Mouse (Mus musculus): Measurements from ENCODE around the gene Cyp2d34. TPM values are rescaled to one million over a fixed set of nuclear protein-coding genes. Genes with fewer than 3 reads are reported as not detected.

The Cyp2d34 gene
- polyA plus RNA-seq (2014; fragmentation: Nextera tagmentation; extraction: Ambion mirVana): not detected in 2 replicates

- Histone ChIP-seq H3K4me1 (replicated peaks; ENCODE audit: control insufficient read depth, insufficient read depth, low read length) (no peaks in the 10 kb centered on the region), H3K36me3 (ENCODE audit: control insufficient read depth, insufficient read depth, low read length) (no peaks in the 10 kb centered on the region), H3K9me3 (ENCODE audit: control insufficient read depth, low read length) (no peaks in the 10 kb centered on the region), H3K4me3 (ENCODE audit: low read depth, low read length) (no peak within 1 kb of the TSS), H3K27ac (ENCODE audit: low read depth, low read length) (no peak within 1 kb of the TSS), H3K4me2 (ENCODE audit: low read depth, low read length, severe bottlenecking) (no peak within 1 kb of the TSS), H3K9ac (ENCODE audit: low read length) (no peak within 1 kb of the TSS), H3K27me3 (ENCODE audit: control insufficient read depth, insufficient read depth, low read length) (no peaks in the 10 kb centered on the region)
- DNase-seq (ENCODE audit: low spot score) (no peak), ATAC-seq (replicated peaks; ENCODE audit: low FRiP score) (no peak)
- WGBS: 85% methylated on average over 7 of the region's 7 CpGs
These were observed at the start of gene Cyp2d34 for GRCm38 (mm10) chr15:82620531-82621202. TSS of gene Cyp2d34 (minus strand) at chr15:82620946.

- DNase-seq (ENCODE audit: low spot score) (no peak), ATAC-seq (replicated peaks; ENCODE audit: low FRiP score) (no peak)
- Histone ChIP-seq H3K27me3 (ENCODE audit: control insufficient read depth, insufficient read depth, low read length) (no peaks in the 10 kb centered on the region), H3K4me3 (ENCODE audit: low read depth, low read length) (no peak overlapping the region), H3K4me1 (replicated peaks; ENCODE audit: control insufficient read depth, insufficient read depth, low read length) (no peaks in the 10 kb centered on the region), H3K27ac (ENCODE audit: low read depth, low read length) (no peak overlapping the region), H3K9ac (ENCODE audit: low read length) (no peak overlapping the region), H3K36me3 (ENCODE audit: control insufficient read depth, insufficient read depth, low read length) (no peaks in the 10 kb centered on the region), H3K9me3 (ENCODE audit: control insufficient read depth, low read length) (no peaks in the 10 kb centered on the region), H3K4me2 (ENCODE audit: low read depth, low read length, severe bottlenecking) (no peak overlapping the region)
- 85% methylated on average over 2 of the region's 2 CpGs for WGBS
These were observed 35.6 kb upstream of the Cyp2d34 start for GRCm38 (mm10) chr15:82656346-82656745.

GRCm38 (mm10) chr15:82644371-82644770 is 23.6 kb upstream of the Cyp2d34 start:
- Histone ChIP-seq H3K9ac (ENCODE audit: low read length) (no peak overlapping the region), H3K27me3 (ENCODE audit: control insufficient read depth, insufficient read depth, low read length) (no peaks in the 10 kb centered on the region), H3K4me1 (replicated peaks; ENCODE audit: control insufficient read depth, insufficient read depth, low read length) (no peaks in the 10 kb centered on the region), H3K9me3 (ENCODE audit: control insufficient read depth, low read length) (no peaks in the 10 kb centered on the region), H3K27ac (ENCODE audit: low read depth, low read length) (no peak overlapping the region), H3K4me2 (ENCODE audit: low read depth, low read length, severe bottlenecking) (no peak overlapping the region), H3K4me3 (ENCODE audit: low read depth, low read length) (no peak overlapping the region), H3K36me3 (ENCODE audit: control insufficient read depth, insufficient read depth, low read length) (no peaks in the 10 kb centered on the region)
- ATAC-seq (replicated peaks; ENCODE audit: low FRiP score) (no peak), DNase-seq (ENCODE audit: low spot score) (no peak)
- WGBS: 85% methylated on average over 3 of the region's 3 CpGs

GRCm38 (mm10) chr15:82643771-82644170 is 23.0 kb upstream of the Cyp2d34 start:
- H3K4me2 ChIP-seq (ENCODE audit: low read depth, low read length, severe bottlenecking): no peak overlapping the region
- H3K27me3 ChIP-seq (ENCODE audit: control insufficient read depth, insufficient read depth, low read length): no peaks in the 10 kb centered on the region
- H3K36me3 ChIP-seq (ENCODE audit: control insufficient read depth, insufficient read depth, low read length): no peaks in the 10 kb centered on the region
- H3K27ac ChIP-seq (ENCODE audit: low read depth, low read length): no peak overlapping the region
- DNase-seq (ENCODE audit: low spot score): no peak
- no peak overlapping the region for H3K9ac ChIP-seq (ENCODE audit: low read length)
- H3K4me3 ChIP-seq (ENCODE audit: low read depth, low read length): no peak overlapping the region
- no peak for ATAC-seq (replicated peaks; ENCODE audit: low FRiP score)
- 91% methylated on average over 5 of the region's 5 CpGs for WGBS
- no peaks in the 10 kb centered on the region for H3K9me3 ChIP-seq (ENCODE audit: control insufficient read depth, low read length)
- no peaks in the 10 kb centered on the region for H3K4me1 ChIP-seq (replicated peaks; ENCODE audit: control insufficient read depth, insufficient read depth, low read length)

- Histone ChIP-seq H3K9ac (ENCODE audit: low read length) (no peak overlapping the region), H3K9me3 (ENCODE audit: control insufficient read depth, low read length) (no peaks in the 10 kb centered on the region), H3K27me3 (ENCODE audit: control insufficient read depth, insufficient read depth, low read length) (no peaks in the 10 kb centered on the region), H3K27ac (ENCODE audit: low read depth, low read length) (no peak overlapping the region), H3K4me1 (replicated peaks; ENCODE audit: control insufficient read depth, insufficient read depth, low read length) (no peaks in the 10 kb centered on the region), H3K4me3 (ENCODE audit: low read depth, low read length) (no peak overlapping the region), H3K4me2 (ENCODE audit: low read depth, low read length, severe bottlenecking) (no peak overlapping the region), H3K36me3 (ENCODE audit: control insufficient read depth, insufficient read depth, low read length) (no peaks in the 10 kb centered on the region)
- no peak for DNase-seq (ENCODE audit: low spot score)
- no peak for ATAC-seq (replicated peaks; ENCODE audit: low FRiP score)
- WGBS: 79% methylated on average over 3 of the region's 3 CpGs
These were observed 22.0 kb upstream of the Cyp2d34 start for GRCm38 (mm10) chr15:82642771-82643170.

GRCm38 (mm10) chr15:82641921-82642320 is 21.2 kb upstream of the Cyp2d34 start:
- H3K27ac ChIP-seq (ENCODE audit: low read depth, low read length): no peak overlapping the region
- WGBS: 75% methylated on average over 2 of the region's 2 CpGs
- ATAC-seq (replicated peaks; ENCODE audit: low FRiP score) (no peak), DNase-seq (ENCODE audit: low spot score) (no peak)
- H3K4me1 ChIP-seq (replicated peaks; ENCODE audit: control insufficient read depth, insufficient read depth, low read length): 0 out of 2 replicates have a peak, but pooled peaks cover under 1% of the 10 kb centered on the region
- H3K27me3 ChIP-seq (ENCODE audit: control insufficient read depth, insufficient read depth, low read length): no peaks in the 10 kb centered on the region
- no peaks in the 10 kb centered on the region for H3K36me3 ChIP-seq (ENCODE audit: control insufficient read depth, insufficient read depth, low read length)
- no peak overlapping the region for H3K9ac ChIP-seq (ENCODE audit: low read length)
- H3K4me3 ChIP-seq (ENCODE audit: low read depth, low read length): no peak overlapping the region
- no peak overlapping the region for H3K4me2 ChIP-seq (ENCODE audit: low read depth, low read length, severe bottlenecking)
- H3K9me3 ChIP-seq (ENCODE audit: control insufficient read depth, low read length): no peaks in the 10 kb centered on the region

- ATAC-seq (replicated peaks; ENCODE audit: low FRiP score) (no peak), DNase-seq (ENCODE audit: low spot score) (no peak)
- Histone ChIP-seq H3K4me3 (ENCODE audit: low read depth, low read length) (no peak overlapping the region), H3K27me3 (ENCODE audit: control insufficient read depth, insufficient read depth, low read length) (no peaks in the 10 kb centered on the region), H3K4me1 (replicated peaks; ENCODE audit: control insufficient read depth, insufficient read depth, low read length) (0 out of 2 replicates have a peak, but pooled peaks cover 1% of the 10 kb centered on the region), H3K4me2 (ENCODE audit: low read depth, low read length, severe bottlenecking) (no peak overlapping the region), H3K9ac (ENCODE audit: low read length) (no peak overlapping the region), H3K9me3 (ENCODE audit: control insufficient read depth, low read length) (no peaks in the 10 kb centered on the region), H3K27ac (ENCODE audit: low read depth, low read length) (no peak overlapping the region), H3K36me3 (ENCODE audit: control insufficient read depth, insufficient read depth, low read length) (no peaks in the 10 kb centered on the region)
- WGBS: 84% methylated on average over 5 of the region's 5 CpGs
These were observed 20.6 kb upstream of the Cyp2d34 start for GRCm38 (mm10) chr15:82641390-82641789.

GRCm38 (mm10) chr15:82640201-82640600 is 19.5 kb upstream of the Cyp2d34 start:
- ATAC-seq (replicated peaks; ENCODE audit: low FRiP score) (no peak), DNase-seq (ENCODE audit: low spot score) (no peak)
- Histone ChIP-seq H3K27ac (ENCODE audit: low read depth, low read length) (no peak overlapping the region), H3K4me2 (ENCODE audit: low read depth, low read length, severe bottlenecking) (no peak overlapping the region), H3K9ac (ENCODE audit: low read length) (no peak overlapping the region), H3K27me3 (ENCODE audit: control insufficient read depth, insufficient read depth, low read length) (no peaks in the 10 kb centered on the region), H3K4me1 (replicated peaks; ENCODE audit: control insufficient read depth, insufficient read depth, low read length) (0 out of 2 replicates have a peak, but pooled peaks cover 1% of the 10 kb centered on the region), H3K36me3 (ENCODE audit: control insufficient read depth, insufficient read depth, low read length) (no peaks in the 10 kb centered on the region), H3K9me3 (ENCODE audit: control insufficient read depth, low read length) (no peaks in the 10 kb centered on the region), H3K4me3 (ENCODE audit: low read depth, low read length) (no peak overlapping the region)
- WGBS: 88% methylated on average over 7 of the region's 7 CpGs
